Mouse (Mus musculus) T-cell, adult 66 days (primary cell): ENCODE results near the gene Tmem167b. TPM values are rescaled to one million over a fixed set of nuclear protein-coding genes. Genes with fewer than 3 reads are reported as not detected.

Experiments used
- total RNA-seq, 2 experiments: library from RNA; stranded (reverse); gene quantifications; 3 replicates in 1 of 2; 4 replicates in 1 of 2; pipeline ENCODE4 v1.2.4; 2023

Tmem167b gene
- 10 to 100 TPM; 37.6 to 39.8 TPM for total RNA-seq

GRCm38 (mm10) chr3:108562133-108562730, at the start of gene Tmem167b:
Tmem167b (minus strand) TSS chr3:108562466.

GRCm38 (mm10) chr3:108590786-108591529, 28.7 kb upstream of the Tmem167b start, which contains the start of gene Wdr47:
Wdr47 (plus strand) TSS chr3:108591279.

GRCm38 (mm10) chr3:108571443-108572294, 9.4 kb upstream of the Tmem167b start, which contains the start of gene Taf13:
Taf13 (plus strand) TSS chr3:108571698.

GRCm38 (mm10) chr3:108536517-108537260, 25.6 kb downstream of the Tmem167b start, which contains the start of gene 5330417C22Rik:
5330417C22Rik (minus strand) TSS chr3:108536536.

GRCm38 (mm10) chr3:108533951-108534350, 28.3 kb downstream of the Tmem167b start, which contains the start of gene 1700013F07Rik:
1700013F07Rik (plus strand) TSS chr3:108534150.

Other genes starting within 250 kb of the Tmem167b start
- not detected for gene Mybphl, start 197.6 kb downstream of the Tmem167b start, total RNA-seq
- under 1 TPM; 0.82 to 0.89 TPM for gene Psrc1, start 178.6 kb downstream of the Tmem167b start, total RNA-seq
- 10 to 100 TPM in 1 of 2 experiments, 1 to 10 TPM in 1; 9.2 to 12.4 TPM for gene Celsr2, start 146.9 kb downstream of the Tmem167b start, total RNA-seq
- 100 to 1,000 TPM; 158 to 162 TPM for gene Sars, start 117.3 kb downstream of the Tmem167b start, total RNA-seq
- not detected for gene 1700013F07Rik, start 28.3 kb downstream of the Tmem167b start, total RNA-seq
- under 1 TPM; 0.15 to 0.18 TPM for gene 5330417C22Rik, start 25.9 kb downstream of the Tmem167b start, total RNA-seq
- 10 to 100 TPM; 18.4 to 20.1 TPM for gene Taf13, start 9.2 kb upstream of the Tmem167b start, total RNA-seq
- gene Wdr47, start 28.8 kb upstream of the Tmem167b start, total RNA-seq, result 10 to 100 TPM; 17.8 to 20.6 TPM
- 10 to 100 TPM; 35.9 to 39.2 TPM for gene Clcc1, start 91.4 kb upstream of the Tmem167b start, total RNA-seq
- gene Gpsm2, start 159.8 kb upstream of the Tmem167b start, total RNA-seq, result 1 to 10 TPM; 7.5 to 7.8 TPM
- not detected for gene Aknad1, start 177.2 kb upstream of the Tmem167b start, total RNA-seq